Mouse (Mus musculus): Measurements from ENCODE around the gene Tmem87a. TPM values are rescaled to one million over a fixed set of nuclear protein-coding genes. Genes with fewer than 3 reads are reported as not detected.
A peak's percentile ranks its signal among the peaks of the same experiment; 100 is the strongest.

The Tmem87a gene
- total RNA-seq, 2 experiments from 2014 or later, result 27.8 to 52.1 TPM

DNA sequence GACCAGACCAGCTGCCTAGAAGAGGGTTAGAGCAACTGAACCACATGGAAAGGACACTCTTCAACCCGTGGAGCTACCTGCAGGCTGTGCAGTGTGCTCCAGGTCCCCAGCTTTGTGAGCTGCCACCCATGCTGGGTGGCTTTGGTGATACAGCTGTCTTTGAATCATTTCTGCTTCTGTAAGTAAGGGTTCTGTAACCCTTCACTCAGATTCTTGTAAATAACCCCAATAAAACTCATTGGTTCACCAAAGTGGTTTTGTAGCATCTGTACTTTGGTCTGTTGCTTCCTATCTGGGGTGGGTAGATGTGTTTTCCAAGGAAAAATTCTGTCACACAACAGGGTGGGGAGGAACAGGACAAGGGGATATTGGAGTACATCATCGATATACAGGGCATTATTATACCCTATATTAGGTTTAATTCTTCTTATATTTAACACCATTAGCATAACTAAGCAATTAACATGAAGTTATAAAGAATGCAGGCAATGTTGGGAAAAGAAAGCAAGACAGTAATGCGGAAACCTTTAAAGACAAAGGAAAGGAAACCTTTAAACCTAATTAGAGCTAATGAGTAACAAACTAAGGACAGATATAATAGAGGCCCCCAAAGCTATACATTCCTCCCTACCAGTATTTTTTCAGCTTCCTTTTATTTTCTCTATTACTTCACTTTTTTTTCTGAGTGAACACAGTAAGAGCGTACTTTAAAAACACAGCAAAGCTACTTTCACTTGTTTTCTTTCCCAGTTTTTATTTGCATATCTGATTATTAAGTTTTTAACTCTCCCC, 36.3 kb downstream of the Tmem87a start:
- no peak for ATAC-seq (replicated peaks; ENCODE audit: poor library complexity, severe bottlenecking)

DNA sequence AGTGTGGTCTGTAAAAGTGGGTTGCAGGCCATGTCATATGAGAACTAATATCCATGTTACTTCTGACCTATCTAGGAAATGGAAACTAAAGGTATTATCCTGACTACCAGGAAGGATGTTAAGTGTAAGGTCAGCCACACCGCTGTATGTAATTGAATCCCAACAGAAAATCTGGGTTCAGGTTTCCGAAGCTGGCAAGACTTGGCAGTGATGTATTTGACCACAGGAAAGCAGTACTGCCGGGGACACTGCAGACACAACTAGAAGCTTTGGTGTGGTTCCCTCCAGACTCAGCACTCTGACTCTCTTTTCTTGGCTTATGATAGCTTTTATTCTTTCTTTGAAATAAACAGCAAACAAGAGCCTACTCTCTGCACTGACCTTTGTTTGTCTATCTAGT, 37.4 kb downstream of the Tmem87a start:
- ATAC-seq (replicated peaks; ENCODE audit: poor library complexity, severe bottlenecking), result no peak

- ATAC-seq (replicated peaks; ENCODE audit: poor library complexity, severe bottlenecking), result no peak
Observed at GRCm38 (mm10) chr2:120360425-120360824, 43.5 kb downstream of the Tmem87a start.

GRCm38 (mm10) chr2:120352682-120353646, 50.9 kb downstream of the Tmem87a start, which contains the start of gene Vps39:
Gene Vps39 (minus strand): TSS chr2:120353137.
- peak; percentile 93 for ATAC-seq (replicated peaks; ENCODE audit: poor library complexity, severe bottlenecking)

- no peak for ATAC-seq (replicated peaks; ENCODE audit: poor library complexity, severe bottlenecking)
Observed at GRCm38 (mm10) chr2:120351321-120351720, 52.6 kb downstream of the Tmem87a start.

DNA sequence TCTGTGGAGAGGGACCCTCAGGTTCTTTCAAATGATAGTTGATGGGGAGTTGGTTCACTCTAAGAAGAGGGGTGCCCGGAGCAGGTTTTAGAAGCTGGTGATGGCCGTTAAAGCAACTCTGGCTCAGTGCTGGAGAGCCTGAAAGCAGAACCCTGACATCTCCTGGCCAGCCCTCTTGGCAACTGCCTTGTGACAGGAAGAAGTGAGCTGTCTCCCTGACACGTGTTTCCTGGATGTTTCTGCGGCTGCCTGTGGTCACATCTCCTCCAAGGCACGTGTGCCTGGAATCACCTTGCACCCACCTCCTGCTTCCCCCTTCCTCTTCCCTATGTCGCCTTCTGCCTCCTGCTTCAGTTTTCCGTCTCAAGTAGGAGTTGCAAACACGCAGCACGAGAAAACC, 55.8 kb downstream of the Tmem87a start:
- peak; percentile 84 for ATAC-seq (replicated peaks; ENCODE audit: poor library complexity, severe bottlenecking)

- ATAC-seq (replicated peaks; ENCODE audit: poor library complexity, severe bottlenecking), result no peak
Observed at GRCm38 (mm10) chr2:120341741-120342140, 62.2 kb downstream of the Tmem87a start.

DNA sequence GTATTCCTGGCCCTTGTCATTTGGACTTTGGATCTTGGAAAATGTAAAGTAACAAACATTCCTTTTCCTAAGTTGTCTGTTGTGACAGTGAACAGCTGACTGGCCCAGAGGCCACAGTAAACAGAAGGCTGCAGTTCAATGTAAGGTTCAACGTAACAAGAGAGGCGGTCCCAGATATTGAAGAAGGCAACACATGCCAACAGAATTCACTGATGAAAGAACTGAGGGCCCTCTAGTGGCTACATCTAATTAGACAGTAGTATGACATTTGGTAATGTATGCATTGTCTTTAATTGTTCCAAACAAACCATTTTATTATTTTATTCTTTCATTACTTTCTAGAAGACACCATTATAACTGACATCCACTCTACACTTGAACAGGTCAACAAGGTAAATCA, 66.0 kb downstream of the Tmem87a start:
- ATAC-seq (replicated peaks; ENCODE audit: poor library complexity, severe bottlenecking), result no peak

DNA sequence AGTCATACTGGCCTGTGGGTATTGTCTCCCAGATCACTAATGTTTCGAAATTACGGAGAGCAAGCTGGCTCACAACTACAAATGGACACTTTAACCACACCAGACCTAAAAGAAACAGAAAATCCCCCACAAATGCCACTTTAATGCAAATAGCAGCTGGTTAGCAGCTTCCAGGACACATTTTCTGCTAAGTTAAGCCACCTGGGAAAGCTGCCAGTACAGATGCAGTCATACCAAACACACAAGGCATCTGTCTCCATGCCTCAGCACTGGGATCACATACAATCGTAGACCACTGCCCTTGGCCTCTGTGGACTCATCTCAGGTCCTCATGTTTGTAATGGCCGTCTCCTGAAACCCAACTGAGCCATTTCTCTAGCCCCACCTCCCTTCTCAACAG, 72.3 kb downstream of the Tmem87a start:
- no peak for ATAC-seq (replicated peaks; ENCODE audit: poor library complexity, severe bottlenecking)

- ATAC-seq (replicated peaks; ENCODE audit: poor library complexity, severe bottlenecking), result no peak
Observed at GRCm38 (mm10) chr2:120315077-120315476, 88.8 kb downstream of the Tmem87a start.

DNA sequence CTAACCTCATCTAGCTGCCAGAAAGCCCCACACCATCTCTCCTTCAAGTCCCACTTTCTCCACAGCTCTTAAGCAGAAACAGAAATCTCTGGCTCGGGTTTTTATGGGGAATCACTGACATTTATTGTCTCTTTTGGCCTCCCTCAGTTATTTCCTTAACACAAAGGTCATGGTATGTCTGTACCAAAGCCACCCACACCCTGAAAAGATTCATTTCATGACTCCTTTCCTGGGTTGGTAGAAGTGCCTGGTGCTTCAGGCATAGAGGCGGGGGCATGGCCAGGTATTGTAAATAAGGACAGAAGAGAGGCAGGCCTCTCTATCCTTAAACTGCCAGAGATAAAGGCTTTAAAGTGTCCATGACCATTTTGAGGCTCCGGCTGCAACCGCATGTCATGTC, 89.4 kb downstream of the Tmem87a start:
- no peak for ATAC-seq (replicated peaks; ENCODE audit: poor library complexity, severe bottlenecking)

DNA sequence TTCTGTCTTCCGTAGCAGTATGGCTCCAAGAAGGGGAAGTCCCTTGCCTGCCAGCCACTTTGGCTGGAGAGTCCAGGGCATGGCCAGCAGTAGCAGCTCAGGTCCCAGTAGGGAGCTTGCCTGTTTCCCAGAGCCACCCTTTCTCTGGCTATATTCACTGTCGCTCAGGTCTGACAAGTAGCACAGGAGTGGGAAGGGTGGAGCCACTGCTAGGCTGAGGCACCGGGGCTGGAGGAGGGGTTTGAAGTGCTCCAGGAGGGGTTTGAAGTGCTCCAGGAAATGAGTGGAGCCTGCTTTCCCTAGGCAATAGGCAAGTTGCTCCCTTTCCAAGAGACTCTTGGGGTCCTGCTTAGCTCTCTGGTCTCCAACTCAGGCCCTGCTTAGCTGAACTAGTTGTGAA, 89.9 kb downstream of the Tmem87a start, which contains the start of gene Pla2g4f:
Pla2g4f (minus strand) TSS at position 190 of the 400 bp plus-strand sequence.
- ATAC-seq (replicated peaks; ENCODE audit: poor library complexity, severe bottlenecking), result no peak

DNA sequence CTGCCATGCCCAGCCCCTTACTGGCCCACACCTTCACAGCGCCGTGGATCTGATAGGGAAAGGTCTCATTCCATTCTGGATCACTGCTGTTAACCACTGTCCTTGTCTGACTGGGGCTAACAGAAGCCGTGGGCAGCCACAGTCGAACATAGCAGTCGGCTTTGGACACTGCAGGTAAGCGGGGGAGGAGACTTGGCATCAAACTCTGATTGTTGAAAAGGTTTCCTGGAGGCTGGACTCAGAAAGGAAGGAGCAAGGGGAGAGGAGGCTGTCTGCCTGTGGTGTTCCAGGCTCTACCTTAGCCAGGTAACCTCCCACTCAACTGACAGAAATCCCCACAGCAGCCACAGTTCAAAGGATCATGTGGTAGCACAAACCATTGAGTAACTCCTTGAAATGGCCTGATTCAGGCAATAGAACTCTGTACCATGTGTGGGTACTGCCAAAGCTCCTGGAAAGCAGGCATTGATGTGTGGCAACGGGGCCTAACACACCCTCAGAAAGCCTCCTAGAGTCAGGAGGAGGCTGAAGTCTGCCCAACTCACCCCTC, 91.6 kb downstream of the Tmem87a start:
- ATAC-seq (replicated peaks; ENCODE audit: poor library complexity, severe bottlenecking), result no peak

Other genes starting within 250 kb of the Tmem87a start
- 27.0 and 33.4 TPM in 2 replicates for gene Ehd4, start 249.5 kb downstream of the Tmem87a start, total RNA-seq (2014; fragmentation: Nextera tagmentation)
- 29.4 and 30.3 TPM in 2 replicates for gene Ehd4, start 249.5 kb downstream of the Tmem87a start, total RNA-seq (2017)
- not detected in 2 replicates for gene Pla2g4e, start 158.8 kb downstream of the Tmem87a start, total RNA-seq (2014; fragmentation: Nextera tagmentation)
- not detected in 2 replicates for gene Pla2g4e, start 158.8 kb downstream of the Tmem87a start, total RNA-seq (2017)
- gene Pla2g4d, start 114.9 kb downstream of the Tmem87a start, total RNA-seq (2014; fragmentation: Nextera tagmentation), result not detected in 2 replicates
- gene Pla2g4d, start 114.9 kb downstream of the Tmem87a start, total RNA-seq (2017), result not detected in 2 replicates
- gene Pla2g4f, start 89.9 kb downstream of the Tmem87a start, total RNA-seq (2014; fragmentation: Nextera tagmentation), result not detected in 2 replicates
- gene Pla2g4f, start 89.9 kb downstream of the Tmem87a start, total RNA-seq (2017), result not detected in 2 replicates
- 30.1 and 55.0 TPM in 2 replicates for gene Vps39, start 51.0 kb downstream of the Tmem87a start, total RNA-seq (2014; fragmentation: Nextera tagmentation)
- 37.1 and 39.2 TPM in 2 replicates for gene Vps39, start 51.0 kb downstream of the Tmem87a start, total RNA-seq (2017)
- 16.9 and 36.3 TPM in 2 replicates for gene Ganc, start 217 bp downstream of the Tmem87a start, total RNA-seq (2014; fragmentation: Nextera tagmentation)
- gene Ganc, start 217 bp downstream of the Tmem87a start, total RNA-seq (2017), result 20.1 and 33.1 TPM in 2 replicates
- gene Capn3, start 51.9 kb upstream of the Tmem87a start, total RNA-seq (2014; fragmentation: Nextera tagmentation), result 1.4 TPM in 1 of 2 replicates, not detected in the other
- gene Capn3, start 51.9 kb upstream of the Tmem87a start, total RNA-seq (2017), result 1.4 and 1.6 TPM in 2 replicates
- 110 and 113 TPM in 2 replicates for gene Zfp106, start 159.7 kb upstream of the Tmem87a start, total RNA-seq (2014; fragmentation: Nextera tagmentation)
- 139 and 142 TPM in 2 replicates for gene Zfp106, start 159.7 kb upstream of the Tmem87a start, total RNA-seq (2017)
- gene Snap23, start 163.6 kb upstream of the Tmem87a start, total RNA-seq (2014; fragmentation: Nextera tagmentation), result 51.2 and 56.5 TPM in 2 replicates
- 92.1 and 119 TPM in 2 replicates for gene Snap23, start 163.6 kb upstream of the Tmem87a start, total RNA-seq (2017)
- 20.4 and 22.0 TPM in 2 replicates for gene Haus2, start 205.3 kb upstream of the Tmem87a start, total RNA-seq (2014; fragmentation: Nextera tagmentation)
- gene Haus2, start 205.3 kb upstream of the Tmem87a start, total RNA-seq (2017), result 17.9 and 20.8 TPM in 2 replicates
- gene Lrrc57, start 205.4 kb upstream of the Tmem87a start, total RNA-seq (2014; fragmentation: Nextera tagmentation), result 7.3 and 12.1 TPM in 2 replicates
- gene Lrrc57, start 205.4 kb upstream of the Tmem87a start, total RNA-seq (2017), result 18.9 and 20.5 TPM in 2 replicates
- 3.5 and 10.7 TPM in 2 replicates for gene Stard9, start 225.0 kb upstream of the Tmem87a start, total RNA-seq (2014; fragmentation: Nextera tagmentation)
- 0.62 and 1.1 TPM in 2 replicates for gene Stard9, start 225.0 kb upstream of the Tmem87a start, total RNA-seq (2017)

Data from granulocyte monocyte progenitor cell, adult 5-6 weeks (primary cell).